Mouse (Mus musculus) liver, adult 2 months (tissue): ENCODE data around the gene Slc1a5.

Experiments
- CTCF ChIP-seq: fragments of 200-500 bp; IDR thresholded peaks from 2 replicates; pipeline ENCODE4 v1.5.1; 2011; ENCODE audit warnings: low read depth, low read length, control low read depth
- POLR2A ChIP-seq: fragments of 200-500 bp; IDR thresholded peaks from 2 replicates; pipeline ENCODE4 v1.6.1; 2011; ENCODE audit warnings: low read length, control low read depth; ENCODE audit not compliant: insufficient read depth; ENCODE audit errors: extremely low read depth

DNA sequence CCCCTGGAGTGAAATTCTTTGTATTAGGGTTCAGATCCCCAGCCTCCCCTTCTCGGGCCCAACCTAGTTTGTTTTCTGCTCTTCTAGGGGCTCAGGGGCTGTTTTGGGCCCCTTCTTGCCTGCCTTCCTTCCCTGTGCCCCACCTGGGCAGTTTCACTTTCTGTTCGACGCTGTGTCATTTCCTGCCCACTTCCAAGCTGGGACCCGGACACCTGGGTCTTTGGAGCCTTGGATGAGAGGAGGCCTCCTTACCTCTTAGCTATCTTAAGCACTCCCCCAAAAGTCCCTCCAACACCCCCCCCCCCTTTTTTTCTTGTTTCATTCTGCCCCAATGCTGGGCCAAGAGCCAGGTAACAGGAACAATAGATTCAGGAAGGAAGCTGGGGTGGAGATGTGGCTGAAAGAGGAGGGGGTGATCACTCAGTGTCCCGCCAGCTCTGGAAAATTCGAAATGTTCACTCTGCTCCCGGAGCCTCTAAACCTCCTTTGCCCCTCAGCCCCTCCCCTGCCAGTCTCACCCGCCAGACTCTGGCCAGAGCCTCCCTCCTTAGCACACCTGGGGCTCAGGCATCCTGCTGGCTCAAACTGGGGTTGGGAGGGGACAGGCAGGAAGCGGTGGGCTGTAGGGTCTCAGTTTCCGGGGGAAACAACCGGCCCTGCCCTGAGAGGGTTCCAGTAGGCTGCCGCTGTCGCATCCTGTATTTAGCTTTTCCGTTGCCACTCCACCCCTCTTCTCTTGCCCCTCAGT lies 64.1 kb downstream of the Slc1a5 start:
- TF ChIP-seq CTCF (no peak), POLR2A (no peak)
